Mouse (Mus musculus) kidney, embryonic 15.5 days (tissue): ENCODE data around the gene Gpatch3. TPM values are rescaled to one million over a fixed set of nuclear protein-coding genes. Genes with fewer than 3 reads are reported as not detected.
A peak's percentile ranks its signal among the peaks of the same experiment; 100 is the strongest.

Experiments
- ATAC-seq: fragments of 200-750 bp; cut with Nextera tagmentation; replicated peaks from 2 replicates; pipeline ENCODE4 v1.8.0; 2017; ENCODE audit warnings: moderate TSS enrichment; ENCODE audit not compliant: low FRiP score
- H3K27ac ChIP-seq: fragments of 300-500 bp; sonication (generic); 2 replicates; pipeline ENCODE4 v1.5.1; 2015; ENCODE audit warnings: mild to moderate bottlenecking, inconsistent platforms
- H3K27me3 ChIP-seq: fragments of 300-500 bp; sonication (generic); 2 replicates; pipeline ENCODE4 v1.6.1; 2015; ENCODE audit warnings: inconsistent platforms
- H3K36me3 ChIP-seq: fragments of 300-500 bp; sonication (generic); 2 replicates; pipeline ENCODE4 v1.6.1; 2015; ENCODE audit warnings: inconsistent platforms
- H3K4me1 ChIP-seq: fragments of 300-500 bp; sonication (generic); 2 replicates; pipeline ENCODE4 v1.6.1; 2015; ENCODE audit warnings: inconsistent platforms
- H3K4me2 ChIP-seq: fragments of 300-500 bp; sonication (generic); 2 replicates; pipeline ENCODE4 v1.6.1; 2015; ENCODE audit warnings: moderate library complexity, mild to moderate bottlenecking, inconsistent platforms
- H3K4me3 ChIP-seq: fragments of 300-500 bp; sonication (generic); replicated peaks from 2 replicates; pipeline ENCODE4 v1.5.1; 2015; ENCODE audit warnings: mild to moderate bottlenecking, inconsistent platforms
- H3K9ac ChIP-seq: fragments of 300-500 bp; sonication (generic); 2 replicates; pipeline ENCODE4 v1.6.1; 2015; ENCODE audit warnings: mild to moderate bottlenecking, inconsistent platforms
- H3K9me3 ChIP-seq: fragments of 300-500 bp; sonication (generic); replicated peaks from 2 replicates; pipeline ENCODE4 v1.6.1; 2016; ENCODE audit warnings: inconsistent platforms
- WGBS: fragments of 180-500 bp; shearing (Covaris S2); methylation state at CpG from one replicate; pipeline ENCODE4 v1.1.7; 2015; ENCODE audit warnings: mixed read lengths; 5-methylcytosine and 5-hydroxymethylcytosine counted together
- polyA plus RNA-seq: library from polyadenylated mRNA; unstranded; fragments of >200 nt; fragmentation: Nextera tagmentation; extraction: Ambion mirVana; gene quantifications from 2 replicates; pipeline ENCODE4 v1.2.1, GENCODE M21; 2015

Gene Gpatch3
- polyA plus RNA-seq, 1 experiment from 2014 or later = 7.8 TPM

- Histone ChIP-seq H3K4me2 (no peak overlapping the region), H3K27ac (no peak overlapping the region), H3K27me3 (peaks cover 15% of the 10 kb centered on the region), H3K9me3 (no peaks in the 10 kb centered on the region), H3K4me3 (no peak overlapping the region), H3K9ac (no peak overlapping the region), H3K36me3 (peaks cover 26% of the 10 kb centered on the region), H3K4me1 (peaks cover 26% of the 10 kb centered on the region)
- WGBS = 76% methylated on average over 7 of the region's 7 CpGs
- no peak for ATAC-seq
These were observed 21.0 kb downstream of the Gpatch3 start for GRCm38 (mm10) chr4:133595538-133595937.

GRCm38 (mm10) chr4:133596084-133596483 is 21.5 kb downstream of the Gpatch3 start:
- no peak overlapping the region for H3K4me3 ChIP-seq
- H3K27me3 ChIP-seq = peaks cover 16% of the 10 kb centered on the region
- peaks cover 20% of the 10 kb centered on the region for H3K36me3 ChIP-seq
- no peak overlapping the region for H3K4me2 ChIP-seq
- H3K4me1 ChIP-seq = peaks cover 26% of the 10 kb centered on the region
- WGBS = 78% methylated on average over 6 of the region's 6 CpGs
- no peak overlapping the region for H3K27ac ChIP-seq
- ATAC-seq = no peak
- H3K9ac ChIP-seq = no peak overlapping the region
- H3K9me3 ChIP-seq = no peaks in the 10 kb centered on the region

GRCm38 (mm10) chr4:133598616-133599015 is 24.1 kb downstream of the Gpatch3 start:
- peaks cover 33% of the 10 kb centered on the region for H3K4me1 ChIP-seq
- H3K9me3 ChIP-seq = no peaks in the 10 kb centered on the region
- H3K36me3 ChIP-seq = peaks cover 8% of the 10 kb centered on the region
- WGBS = 23% methylated on average over 4 of the region's 4 CpGs
- peaks cover 41% of the 10 kb centered on the region for H3K27me3 ChIP-seq
- H3K4me3 ChIP-seq = peak overlapping the region; percentile 59; the same call in 1 of the 2 replicates
- peak overlapping the region; percentile 94 for H3K4me2 ChIP-seq
- ATAC-seq = no peak
- H3K9ac ChIP-seq = 0 out of 2 replicates have a peak overlapping the region, but pooled peaks have one; percentile 51
- peak overlapping the region; percentile 75 for H3K27ac ChIP-seq

- H3K4me1 ChIP-seq = peaks cover 33% of the 10 kb centered on the region
- peak overlapping the region; percentile 75; the same call in 1 of the 2 replicates for H3K27ac ChIP-seq
- H3K36me3 ChIP-seq = peaks cover 10% of the 10 kb centered on the region
- H3K4me2 ChIP-seq = peak overlapping the region; percentile 94
- peaks cover 41% of the 10 kb centered on the region for H3K27me3 ChIP-seq
- ATAC-seq = no peak
- 14% methylated on average over 7 of the region's 7 CpGs for WGBS
- no peaks in the 10 kb centered on the region for H3K9me3 ChIP-seq
- H3K4me3 ChIP-seq = peak overlapping the region; percentile 59
- H3K9ac ChIP-seq = peak overlapping the region; percentile 51
These were observed 24.6 kb downstream of the Gpatch3 start for GRCm38 (mm10) chr4:133599116-133599515.

- Histone ChIP-seq H3K36me3 (peaks cover 13% of the 10 kb centered on the region), H3K9me3 (no peaks in the 10 kb centered on the region), H3K4me1 (peaks cover 33% of the 10 kb centered on the region), H3K27me3 (peaks cover 41% of the 10 kb centered on the region), H3K27ac (peak overlapping the region; percentile 75; the same call in 1 of the 2 replicates), H3K4me3 (peak overlapping the region; percentile 59), H3K9ac (peak overlapping the region; percentile 51), H3K4me2 (peak overlapping the region; percentile 94)
- WGBS = under 1% methylated on average over 50 of the region's 50 CpGs
- peak; percentile 95 for ATAC-seq
These were observed 25.1 kb downstream of the Gpatch3 start for GRCm38 (mm10) chr4:133599571-133600073.

GRCm38 (mm10) chr4:133600306-133600705 is 25.8 kb downstream of the Gpatch3 start:
- H3K4me2 ChIP-seq = peak overlapping the region; percentile 94
- H3K27ac ChIP-seq = peak overlapping the region; percentile 15; the same call in 1 of the 2 replicates
- peaks cover 20% of the 10 kb centered on the region for H3K36me3 ChIP-seq
- 11% methylated on average over 9 of the region's 9 CpGs for WGBS
- H3K27me3 ChIP-seq = peaks cover 41% of the 10 kb centered on the region
- H3K9ac ChIP-seq = peak overlapping the region; percentile 51
- no peaks in the 10 kb centered on the region for H3K9me3 ChIP-seq
- peak overlapping the region; percentile 59 for H3K4me3 ChIP-seq
- H3K4me1 ChIP-seq = peaks cover 34% of the 10 kb centered on the region
- ATAC-seq = no peak

- Histone ChIP-seq H3K4me3 (peak within 1 kb of the TSS; percentile 33), H3K27ac (no peak within 1 kb of the TSS), H3K27me3 (peaks cover 41% of the 10 kb centered on the region), H3K36me3 (peaks cover 34% of the 10 kb centered on the region), H3K9me3 (no peaks in the 10 kb centered on the region), H3K4me2 (peak within 1 kb of the TSS; percentile 94), H3K9ac (0 out of 2 replicates have a peak within 1 kb of the TSS, but pooled peaks have one; percentile 24), H3K4me1 (peaks cover 43% of the 10 kb centered on the region)
- WGBS = 3% methylated on average over 16 of the region's 16 CpGs
- peak; percentile 46 for ATAC-seq
These were observed 27.2 kb downstream of the Gpatch3 start, which contains the start of gene Sfn for GRCm38 (mm10) chr4:133601721-133602218. Sfn (minus strand) TSS chr4:133602168.

GRCm38 (mm10) chr4:133603056-133603455 is 28.5 kb downstream of the Gpatch3 start:
- Histone ChIP-seq H3K9ac (no peak overlapping the region), H3K4me1 (peaks cover 43% of the 10 kb centered on the region), H3K4me3 (no peak overlapping the region), H3K9me3 (no peaks in the 10 kb centered on the region), H3K4me2 (no peak overlapping the region), H3K27ac (no peak overlapping the region), H3K36me3 (peaks cover 47% of the 10 kb centered on the region), H3K27me3 (peaks cover 41% of the 10 kb centered on the region)
- no peak for ATAC-seq
- 89% methylated on average over 5 of the region's 5 CpGs for WGBS

GRCm38 (mm10) chr4:133604175-133604574 is 29.6 kb downstream of the Gpatch3 start:
- Histone ChIP-seq H3K4me2 (no peak overlapping the region), H3K4me3 (no peak overlapping the region), H3K36me3 (peaks cover 58% of the 10 kb centered on the region), H3K27me3 (peaks cover 34% of the 10 kb centered on the region), H3K9me3 (no peaks in the 10 kb centered on the region), H3K4me1 (peaks cover 32% of the 10 kb centered on the region), H3K9ac (no peak overlapping the region), H3K27ac (no peak overlapping the region)
- ATAC-seq = no peak
- 86% methylated on average over 7 of the region's 7 CpGs for WGBS

GRCm38 (mm10) chr4:133604856-133605255 is 30.3 kb downstream of the Gpatch3 start:
- WGBS = 61% methylated on average over 6 of the region's 6 CpGs
- Histone ChIP-seq H3K4me3 (no peak overlapping the region), H3K36me3 (peaks cover 59% of the 10 kb centered on the region), H3K27me3 (peaks cover 33% of the 10 kb centered on the region), H3K27ac (0 out of 2 replicates have a peak overlapping the region, but pooled peaks have one; percentile 54), H3K4me1 (peaks cover 25% of the 10 kb centered on the region), H3K4me2 (no peak overlapping the region), H3K9me3 (no peaks in the 10 kb centered on the region), H3K9ac (no peak overlapping the region)
- ATAC-seq = no peak

GRCm38 (mm10) chr4:133605330-133605729 is 30.8 kb downstream of the Gpatch3 start:
- Histone ChIP-seq H3K4me2 (no peak overlapping the region), H3K4me3 (no peak overlapping the region), H3K9me3 (no peaks in the 10 kb centered on the region), H3K36me3 (peaks cover 64% of the 10 kb centered on the region), H3K27ac (peak overlapping the region; percentile 54), H3K4me1 (peaks cover 20% of the 10 kb centered on the region), H3K27me3 (peaks cover 28% of the 10 kb centered on the region), H3K9ac (no peak overlapping the region)
- WGBS = 59% methylated on average over 9 of the region's 9 CpGs
- no peak for ATAC-seq

- Histone ChIP-seq H3K9me3 (peaks cover 4% of the 10 kb centered on the region; the same call in 1 of the 2 replicates), H3K27me3 (peaks cover 12% of the 10 kb centered on the region), H3K4me1 (peaks cover 9% of the 10 kb centered on the region; the same call in 1 of the 2 replicates), H3K4me2 (no peak overlapping the region), H3K27ac (no peak overlapping the region), H3K4me3 (no peak overlapping the region), H3K36me3 (peaks cover 81% of the 10 kb centered on the region), H3K9ac (no peak overlapping the region)
- ATAC-seq = no peak
- WGBS = 84% methylated on average over 10 of the region's 10 CpGs
These were observed 32.7 kb downstream of the Gpatch3 start for GRCm38 (mm10) chr4:133607284-133607683.
